Mouse (Mus musculus): ENCODE measurements around the gene Asb6.

- TF ChIP-seq POLR2A (IDR thresholded peaks at IDR 0.05; ENCODE audit: borderline replicate concordance, control insufficient read depth, low read depth, low read length) (no peak), CTCF (IDR thresholded peaks at IDR 0.05; ENCODE audit: control insufficient read depth, insufficient read depth, low read length) (no peak)
Measured at GRCm38 (mm10) chr2:30879481-30879880, 49.3 kb upstream of the Asb6 start.
